Mouse (Mus musculus): ENCODE measurements around the gene Isg15. TPM values are rescaled to one million over a fixed set of nuclear protein-coding genes. Genes with fewer than 3 reads are reported as not detected.

The Isg15 gene
- polyA plus RNA-seq, 1 experiment from 2014 or later = 3.2 TPM

- peak; percentile 92 for ATAC-seq (ENCODE audit: low FRiP score)
- Histone ChIP-seq H3K4me1 (peaks cover 47% of the 10 kb centered on the region), H3K4me3 (replicated peaks) (peak overlapping the region; percentile 81), H3K36me3 (no peaks in the 10 kb centered on the region), H3K27ac (replicated peaks) (peak overlapping the region; percentile 95), H3K9ac (replicated peaks) (peak overlapping the region; percentile 62), H3K9me3 (replicated peaks) (no peaks in the 10 kb centered on the region), H3K4me2 (peak overlapping the region; percentile 89), H3K27me3 (replicated peaks) (no peaks in the 10 kb centered on the region; the same call in 1 of the 2 replicates)
- WGBS = 0% methylated on average over 24 of the region's 26 CpGs
Observed at GRCm38 (mm10) chr4:156197829-156198205, 2.8 kb downstream of the Isg15 start.

GRCm38 (mm10) chr4:156197131-156197828, 3.3 kb downstream of the Isg15 start, which contains the start of gene Agrn:
TSS of gene Agrn (minus strand) at chr4:156197488.
- 2% methylated on average over 18 of the region's 88 CpGs for WGBS
- Histone ChIP-seq H3K27ac (replicated peaks) (peak within 1 kb of the TSS; percentile 95), H3K36me3 (no peaks in the 10 kb centered on the region; the same call in 1 of the 2 replicates), H3K9me3 (replicated peaks) (no peaks in the 10 kb centered on the region), H3K27me3 (replicated peaks) (no peaks in the 10 kb centered on the region; the same call in 1 of the 2 replicates), H3K9ac (replicated peaks) (peak within 1 kb of the TSS; percentile 94), H3K4me2 (peak within 1 kb of the TSS; percentile 89), H3K4me3 (replicated peaks) (peak within 1 kb of the TSS; percentile 81), H3K4me1 (peaks cover 47% of the 10 kb centered on the region)
- ATAC-seq (ENCODE audit: low FRiP score) = peak; percentile 84

- Histone ChIP-seq H3K4me1 (peaks cover 52% of the 10 kb centered on the region), H3K27me3 (replicated peaks) (no peaks in the 10 kb centered on the region), H3K4me2 (peak overlapping the region; percentile 89), H3K9me3 (replicated peaks) (no peaks in the 10 kb centered on the region), H3K9ac (replicated peaks) (peak overlapping the region; percentile 94), H3K4me3 (replicated peaks) (peak overlapping the region; percentile 81), H3K36me3 (peaks cover 9% of the 10 kb centered on the region), H3K27ac (replicated peaks) (peak overlapping the region; percentile 84)
- ATAC-seq (ENCODE audit: low FRiP score) = no peak
- 5% methylated on average over 35 of the region's 35 CpGs for whole genome bisulfite sequencing
Observed at GRCm38 (mm10) chr4:156195927-156196870, 4.4 kb downstream of the Isg15 start.

- H3K27me3 ChIP-seq (replicated peaks) = no peaks in the 10 kb centered on the region
- 34% methylated on average over 6 of the region's 6 CpGs for WGBS
- H3K4me2 ChIP-seq = peak overlapping the region; percentile 89
- H3K9me3 ChIP-seq (replicated peaks) = no peaks in the 10 kb centered on the region
- H3K9ac ChIP-seq (replicated peaks) = no peak overlapping the region; the same call in 1 of the 2 replicates
- H3K4me1 ChIP-seq = peaks cover 69% of the 10 kb centered on the region
- no peak for ATAC-seq (ENCODE audit: low FRiP score)
- H3K36me3 ChIP-seq = peaks cover 21% of the 10 kb centered on the region
- no peak overlapping the region for H3K4me3 ChIP-seq (replicated peaks)
- H3K27ac ChIP-seq (replicated peaks) = no peak overlapping the region
Observed at GRCm38 (mm10) chr4:156194346-156194745, 6.3 kb downstream of the Isg15 start.

GRCm38 (mm10) chr4:156193906-156194305, 6.7 kb downstream of the Isg15 start:
- Histone ChIP-seq H3K4me1 (peaks cover 73% of the 10 kb centered on the region), H3K4me2 (peak overlapping the region; percentile 89), H3K9me3 (replicated peaks) (no peaks in the 10 kb centered on the region), H3K9ac (replicated peaks) (no peak overlapping the region; the same call in 1 of the 2 replicates), H3K27ac (replicated peaks) (no peak overlapping the region), H3K27me3 (replicated peaks) (no peaks in the 10 kb centered on the region), H3K36me3 (peaks cover 21% of the 10 kb centered on the region), H3K4me3 (replicated peaks) (no peak overlapping the region)
- 71% methylated on average over 5 of the region's 5 CpGs for WGBS
- ATAC-seq (ENCODE audit: low FRiP score) = no peak

GRCm38 (mm10) chr4:156193200-156193590, 7.4 kb downstream of the Isg15 start:
- Histone ChIP-seq H3K9me3 (replicated peaks) (no peaks in the 10 kb centered on the region), H3K9ac (replicated peaks) (no peak overlapping the region), H3K27ac (replicated peaks) (peak overlapping the region; percentile 33; the same call in 1 of the 2 replicates), H3K27me3 (replicated peaks) (no peaks in the 10 kb centered on the region), H3K4me2 (no peak overlapping the region; the same call in 1 of the 2 replicates), H3K4me3 (replicated peaks) (no peak overlapping the region), H3K36me3 (peaks cover 21% of the 10 kb centered on the region), H3K4me1 (peaks cover 81% of the 10 kb centered on the region)
- no peak for ATAC-seq (ENCODE audit: low FRiP score)
- WGBS = 26% methylated on average over 2 of the region's 2 CpGs

GRCm38 (mm10) chr4:156192421-156193199, 8.0 kb downstream of the Isg15 start:
- no peak for ATAC-seq (ENCODE audit: low FRiP score)

GRCm38 (mm10) chr4:156188811-156189323, 11.8 kb downstream of the Isg15 start:
- peak overlapping the region; percentile 74 for H3K27ac ChIP-seq (replicated peaks)
- no peaks in the 10 kb centered on the region for H3K9me3 ChIP-seq (replicated peaks)
- no peak for ATAC-seq (ENCODE audit: low FRiP score)
- H3K4me1 ChIP-seq = peaks cover 93% of the 10 kb centered on the region
- 12% methylated on average over 6 of the region's 6 CpGs for WGBS
- peak overlapping the region; percentile 15; the same call in 1 of the 2 replicates for H3K4me2 ChIP-seq
- H3K36me3 ChIP-seq = peaks cover 21% of the 10 kb centered on the region
- H3K4me3 ChIP-seq (replicated peaks) = no peak overlapping the region
- no peaks in the 10 kb centered on the region for H3K27me3 ChIP-seq (replicated peaks)
- H3K9ac ChIP-seq (replicated peaks) = no peak overlapping the region

More at GRCm38 (mm10) chr4:156192421-156193199, 8.0 kb downstream of the Isg15 start:
- H3K27me3 ChIP-seq (replicated peaks) = no peaks in the 10 kb centered on the region
- peak overlapping the region; percentile 34 for H3K27ac ChIP-seq (replicated peaks)
- H3K4me1 ChIP-seq = peaks cover 83% of the 10 kb centered on the region
- no peaks in the 10 kb centered on the region for H3K9me3 ChIP-seq (replicated peaks)
- H3K9ac ChIP-seq (replicated peaks) = no peak overlapping the region
- peaks cover 21% of the 10 kb centered on the region for H3K36me3 ChIP-seq
- H3K4me3 ChIP-seq (replicated peaks) = no peak overlapping the region
- no peak overlapping the region; the same call in 1 of the 2 replicates for H3K4me2 ChIP-seq
- 49% methylated on average over 8 of the region's 8 CpGs for WGBS

GRCm38 (mm10) chr4:156188162-156188810, 12.3 kb downstream of the Isg15 start:
- H3K27ac ChIP-seq (replicated peaks) = peak overlapping the region; percentile 74
- WGBS = 39% methylated on average over 5 of the region's 5 CpGs
- H3K27me3 ChIP-seq (replicated peaks) = no peaks in the 10 kb centered on the region
- H3K9me3 ChIP-seq (replicated peaks) = no peaks in the 10 kb centered on the region
- H3K4me3 ChIP-seq (replicated peaks) = no peak overlapping the region
- ATAC-seq (ENCODE audit: low FRiP score) = no peak
- H3K4me1 ChIP-seq = peaks cover 93% of the 10 kb centered on the region
- peak overlapping the region; percentile 15; the same call in 1 of the 2 replicates for H3K4me2 ChIP-seq
- peaks cover 21% of the 10 kb centered on the region for H3K36me3 ChIP-seq
- H3K9ac ChIP-seq (replicated peaks) = no peak overlapping the region

GRCm38 (mm10) chr4:156185950-156186850, 14.4 kb downstream of the Isg15 start:
- Histone ChIP-seq H3K9me3 (replicated peaks) (no peaks in the 10 kb centered on the region), H3K36me3 (peaks cover 12% of the 10 kb centered on the region), H3K27me3 (replicated peaks) (no peaks in the 10 kb centered on the region), H3K27ac (replicated peaks) (peak overlapping the region; percentile 92), H3K4me2 (peak overlapping the region; percentile 78), H3K4me1 (peaks cover 98% of the 10 kb centered on the region), H3K9ac (replicated peaks) (peak overlapping the region; percentile 72), H3K4me3 (replicated peaks) (peak overlapping the region; percentile 55)
- WGBS = 5% methylated on average over 31 of the region's 31 CpGs
- ATAC-seq (ENCODE audit: low FRiP score) = peak; percentile 57

Measured in neural tube, embryonic 15.5 days (tissue).